Mouse (Mus musculus): ENCODE results near the gene Mt1. TPM values are rescaled to one million over a fixed set of nuclear protein-coding genes. Genes with fewer than 3 reads are reported as not detected.

Gene Mt1
- total RNA-seq, 2 experiments from 2014 or later: 241 to 243 TPM

GRCm38 (mm10) chr8:94204043-94204442, 25.2 kb downstream of the Mt1 start:
- DNase-seq (ENCODE audit: low spot score in 2 of 2): no peak

DNA sequence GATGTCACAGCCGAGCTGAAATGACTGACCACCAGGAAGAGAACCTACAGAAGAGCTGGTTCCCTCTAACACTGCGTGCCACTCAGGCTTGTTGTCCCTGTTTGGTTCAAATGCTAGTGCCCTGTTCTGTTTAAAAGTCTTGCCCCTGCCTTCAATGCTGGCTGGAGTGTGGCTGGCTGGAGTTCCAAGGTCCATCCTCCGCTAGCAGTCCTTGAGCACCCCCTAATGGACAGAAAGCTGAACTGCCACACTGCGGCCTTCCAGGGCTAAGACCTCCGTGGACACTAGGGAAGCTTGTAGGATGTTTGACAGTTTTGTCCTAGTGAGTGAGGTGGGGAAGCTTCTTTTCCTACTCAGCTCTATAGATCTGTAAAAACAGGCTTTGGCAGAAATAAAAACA, 26.9 kb downstream of the Mt1 start:
- peak; percentile 53 to 54 for DNase-seq (ENCODE audit: low spot score in 2 of 2)

GRCm38 (mm10) chr8:94206256-94206655, 27.4 kb downstream of the Mt1 start:
- DNase-seq (ENCODE audit: low spot score in 2 of 2): no peak

DNA sequence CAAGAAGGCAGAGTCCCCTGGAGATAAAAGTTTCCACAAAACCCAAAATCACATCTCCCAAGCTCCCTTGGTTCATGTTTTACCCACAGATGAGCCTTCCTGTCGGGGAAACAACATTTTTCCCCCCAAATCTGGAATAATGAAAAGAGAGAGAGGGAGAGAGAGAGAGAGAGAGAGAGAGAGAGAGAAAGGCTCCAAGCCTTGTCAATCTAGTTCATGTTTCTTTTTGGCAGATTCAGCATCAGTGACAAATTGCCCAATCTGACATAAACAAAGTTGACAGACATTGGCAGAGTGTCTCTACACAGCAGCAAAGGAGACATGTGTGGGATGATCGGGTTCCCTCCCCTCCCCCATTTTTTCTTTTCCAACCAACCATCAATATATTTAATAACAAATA, 28.6 kb downstream of the Mt1 start:
- no peak for DNase-seq (ENCODE audit: low spot score in 2 of 2)

DNA sequence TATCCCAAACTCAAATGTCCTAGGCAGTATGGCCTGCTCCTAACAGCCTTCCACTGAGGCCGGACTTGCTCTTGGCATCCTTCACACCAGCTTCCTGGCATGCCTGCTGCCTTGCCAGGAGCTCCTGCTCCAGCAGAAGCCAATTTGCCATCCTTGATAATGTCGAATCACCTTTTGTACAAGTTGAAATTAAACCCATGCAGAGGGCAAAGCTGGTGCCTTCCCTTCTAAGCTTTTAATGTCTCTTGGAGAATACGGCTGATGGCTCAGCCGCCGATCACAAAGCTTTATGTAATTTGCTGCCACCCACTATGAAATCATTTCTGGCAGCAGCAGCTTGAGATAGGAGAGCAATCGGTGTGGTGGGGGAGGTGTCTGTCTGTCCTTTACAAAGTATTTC, 30.8 kb downstream of the Mt1 start:
- DNase-seq (ENCODE audit: low spot score in 2 of 2): no peak

- DNase-seq (ENCODE audit: low spot score in 2 of 2): no peak
These were observed 31.3 kb downstream of the Mt1 start for GRCm38 (mm10) chr8:94210225-94210624.

- no peak for DNase-seq (ENCODE audit: low spot score in 2 of 2)
These were observed 34.9 kb downstream of the Mt1 start for GRCm38 (mm10) chr8:94213819-94214218.

DNA sequence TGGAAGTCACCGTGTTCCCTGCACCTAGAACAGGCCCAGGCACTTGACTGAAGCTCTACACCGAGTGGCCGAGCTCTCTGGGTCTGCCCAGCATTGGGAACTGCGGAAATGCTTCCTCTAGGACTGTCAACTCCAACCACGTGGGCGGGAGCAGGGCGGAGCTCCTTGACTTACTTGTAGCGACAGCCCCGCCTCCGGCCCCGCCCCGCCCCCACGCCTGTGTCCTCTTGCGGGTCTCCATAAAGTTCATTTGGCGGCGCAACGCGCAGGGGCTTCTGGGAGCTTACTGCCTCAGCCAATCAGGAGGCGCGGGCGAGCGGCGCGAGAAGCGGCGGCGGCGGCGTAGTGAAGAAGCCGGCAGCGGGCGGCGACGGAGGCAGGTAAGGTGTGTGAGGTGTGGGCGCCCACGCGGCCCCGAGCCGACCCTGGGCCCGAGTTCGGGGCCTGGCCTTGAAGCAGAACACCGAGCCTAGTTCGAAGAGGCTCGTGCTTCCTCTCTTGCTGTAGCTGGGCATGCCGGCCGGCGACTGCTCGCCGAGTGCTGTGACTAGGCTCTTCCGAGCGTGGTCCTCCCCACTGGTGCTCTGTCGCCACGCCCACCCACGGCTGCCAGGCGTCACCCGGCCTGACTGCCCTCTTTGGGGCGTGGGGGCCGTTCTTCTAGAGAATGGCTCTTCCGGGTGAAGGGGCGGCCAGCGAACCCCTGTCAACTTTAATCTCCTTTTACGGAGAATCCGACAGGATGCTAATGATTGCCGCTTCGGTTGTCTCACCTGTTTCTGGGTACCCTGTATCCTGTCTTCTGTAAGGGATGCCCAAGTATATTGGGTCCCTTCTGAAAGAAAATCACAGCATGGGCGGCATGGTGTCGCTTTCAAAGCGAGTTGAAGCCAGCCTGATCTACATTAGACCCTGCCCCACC, 35.6 kb downstream of the Mt1 start, which contains the start of gene Nup93:
Gene Nup93 (plus strand): TSS at position 313 of the 922 bp plus-strand sequence.
- peak; percentile 96 to 97 for DNase-seq (ENCODE audit: low spot score in 2 of 2)

- no peak for DNase-seq (ENCODE audit: low spot score in 2 of 2)
These were observed 48.6 kb downstream of the Mt1 start for GRCm38 (mm10) chr8:94227381-94227939.

Other genes with a start within 250 kb of the Mt1 start
- 100 to 1,000 TPM; 142 to 152 TPM for gene Amfr, start 166.2 kb upstream of the Mt1 start, total RNA-seq (2021)
- 10 to 100 TPM; 61.4 to 63.6 TPM for gene Nudt21, start 142.1 kb upstream of the Mt1 start, total RNA-seq (2021)
- gene Ogfod1, start 141.9 kb upstream of the Mt1 start, total RNA-seq (2021): 10 to 100 TPM; 12.1 to 14.8 TPM
- gene Bbs2, start 80.2 kb upstream of the Mt1 start, total RNA-seq (2021): 10 to 100 TPM; 29.4 to 29.6 TPM
- gene Mt4, start 41.9 kb upstream of the Mt1 start, total RNA-seq (2021): not detected
- gene Mt3, start 26.5 kb upstream of the Mt1 start, total RNA-seq (2021): 1 to 10 TPM; 6.5 to 6.9 TPM
- gene Mt2, start 6.4 kb upstream of the Mt1 start, total RNA-seq (2021): 100 to 1,000 TPM; 179 to 183 TPM
- gene Nup93, start 35.5 kb downstream of the Mt1 start, total RNA-seq (2021): 10 to 100 TPM; 33.3 to 33.8 TPM
- gene Slc12a3, start 150.1 kb downstream of the Mt1 start, total RNA-seq (2021): 10 to 100 TPM in 1 of 2 experiments, 1 to 10 TPM in 1; 1.0 to 29.0 TPM
- 10 to 100 TPM; 65.5 to 75.2 TPM for gene Herpud1, start 207.4 kb downstream of the Mt1 start, total RNA-seq (2021)

All from adrenal gland, postnatal 4 days (tissue).